Mouse (Mus musculus) inflammation-experienced regulatory T-cells, adult 16 weeks (primary cell): ENCODE results near the gene Stra8. TPM values are rescaled to one million over a fixed set of nuclear protein-coding genes. Genes with fewer than 3 reads are reported as not detected.

Source experiments
- polyA plus RNA-seq: library from polyadenylated mRNA; unstranded; fragments of 100-300 nt; shearing (Covaris generic); gene quantifications from one replicate; pipeline ENCODE4 v1.2.1, GENCODE M21; 2017

The Stra8 gene
- polyA plus RNA-seq, result not detected

DNA sequence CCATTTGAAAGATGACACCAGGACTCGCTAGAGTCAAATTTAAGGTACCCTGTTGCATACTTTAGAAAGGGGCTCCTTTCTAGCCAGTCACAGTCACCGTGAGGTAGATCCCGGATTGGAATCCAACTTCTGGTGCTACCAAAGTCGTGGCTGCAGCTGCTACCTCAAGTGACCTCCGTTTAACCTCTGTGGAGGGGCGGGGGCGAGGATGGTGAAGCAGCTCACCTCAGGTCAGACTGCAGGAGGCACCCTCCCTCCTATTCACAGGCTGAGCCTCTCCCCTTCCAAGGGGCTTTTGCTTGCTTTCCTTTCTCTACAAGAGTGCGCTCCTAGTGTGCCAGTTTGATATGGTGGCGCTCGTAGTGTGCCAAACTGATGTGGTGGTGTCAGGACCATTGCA is at the start of gene Stra8:
Gene Stra8, plus strand, starts transcription at position 208 of the 400 bp plus-strand sequence.

DNA sequence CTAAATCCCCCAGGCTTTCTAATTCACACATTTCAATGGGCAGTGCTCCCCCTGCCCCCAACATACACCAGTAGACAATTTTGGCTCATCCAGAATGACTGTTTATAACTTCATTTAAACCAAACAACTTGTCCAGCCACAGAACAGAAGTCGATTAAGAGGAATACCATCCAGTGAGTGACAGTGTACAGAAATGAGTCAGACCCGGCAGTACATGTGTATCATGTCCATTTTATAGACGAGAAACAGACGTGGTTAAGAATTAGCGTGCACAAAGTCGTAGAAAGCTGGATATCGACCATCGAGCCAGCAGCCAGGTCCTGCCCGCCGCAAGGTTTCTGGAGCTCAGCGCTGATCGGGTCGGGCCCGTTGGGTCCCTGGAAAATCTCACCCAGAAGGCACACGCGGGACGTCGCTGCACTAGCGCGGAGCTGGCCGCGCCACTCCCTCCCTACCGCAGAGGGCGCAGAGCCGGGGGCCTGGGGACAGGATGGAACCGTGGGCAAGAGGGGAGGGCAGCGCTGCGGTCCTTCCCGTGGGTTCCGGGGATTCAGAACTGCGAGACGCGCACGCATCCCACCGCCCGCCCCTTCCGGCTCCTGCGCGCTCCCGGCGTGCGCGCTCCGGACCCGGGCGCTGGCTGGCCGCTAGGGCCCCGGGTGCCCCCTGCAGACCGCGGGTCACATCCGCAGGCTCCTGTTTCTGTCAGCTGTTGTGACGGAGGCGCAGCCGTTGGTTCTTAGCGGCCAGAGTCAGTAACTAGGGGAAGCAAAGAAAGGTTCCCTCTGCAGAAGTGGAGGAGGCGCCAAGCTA is 42.2 kb upstream of the Stra8 start, which contains the start of gene Cyren:
Gene Cyren, minus strand, starts transcription at position 552 of the 813 bp plus-strand sequence.

DNA sequence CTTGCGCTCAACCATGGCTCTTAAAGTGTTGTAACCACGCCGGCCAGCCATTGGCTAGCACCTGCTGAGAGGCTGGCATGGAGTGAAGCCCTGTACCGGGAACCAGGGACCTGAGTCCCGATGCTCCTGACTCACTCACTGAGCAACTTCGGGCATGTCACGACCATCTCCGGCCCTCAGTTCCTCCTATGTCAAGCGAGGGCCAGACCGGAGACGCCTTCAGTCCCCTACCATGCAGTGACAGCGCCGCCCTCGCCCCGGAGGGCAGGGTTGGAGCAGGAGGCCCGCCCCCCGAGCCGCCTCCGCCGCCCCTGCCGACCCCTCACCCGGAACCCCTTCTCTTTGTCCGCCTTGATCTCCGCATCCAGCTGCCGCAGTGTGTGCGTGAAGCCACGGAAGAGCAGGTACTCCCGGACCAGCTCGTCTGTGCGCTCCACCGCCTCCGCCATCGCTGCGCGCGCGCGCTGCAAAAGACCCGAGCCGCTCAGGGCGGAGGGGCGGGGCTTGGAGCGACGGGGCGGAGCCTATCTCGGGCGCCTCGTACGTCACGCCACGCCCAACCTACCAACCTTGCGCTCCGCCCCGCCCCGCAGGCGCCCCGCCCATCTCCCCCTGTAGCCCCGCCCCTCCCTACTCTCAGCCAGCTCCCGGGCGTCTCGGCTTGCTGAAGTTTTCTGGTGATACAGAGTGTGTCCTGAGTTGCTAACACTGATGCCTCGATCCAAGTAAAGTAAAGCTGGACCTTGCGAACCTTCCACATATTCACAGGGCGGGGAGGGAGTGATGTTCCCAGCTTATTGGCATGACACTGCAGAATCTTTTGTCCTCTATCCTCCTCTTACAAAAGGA is 9.4 kb upstream of the Stra8 start, which contains the start of gene Wdr91:
Gene Wdr91, minus strand, starts transcription at position 506 of the 849 bp plus-strand sequence.

DNA sequence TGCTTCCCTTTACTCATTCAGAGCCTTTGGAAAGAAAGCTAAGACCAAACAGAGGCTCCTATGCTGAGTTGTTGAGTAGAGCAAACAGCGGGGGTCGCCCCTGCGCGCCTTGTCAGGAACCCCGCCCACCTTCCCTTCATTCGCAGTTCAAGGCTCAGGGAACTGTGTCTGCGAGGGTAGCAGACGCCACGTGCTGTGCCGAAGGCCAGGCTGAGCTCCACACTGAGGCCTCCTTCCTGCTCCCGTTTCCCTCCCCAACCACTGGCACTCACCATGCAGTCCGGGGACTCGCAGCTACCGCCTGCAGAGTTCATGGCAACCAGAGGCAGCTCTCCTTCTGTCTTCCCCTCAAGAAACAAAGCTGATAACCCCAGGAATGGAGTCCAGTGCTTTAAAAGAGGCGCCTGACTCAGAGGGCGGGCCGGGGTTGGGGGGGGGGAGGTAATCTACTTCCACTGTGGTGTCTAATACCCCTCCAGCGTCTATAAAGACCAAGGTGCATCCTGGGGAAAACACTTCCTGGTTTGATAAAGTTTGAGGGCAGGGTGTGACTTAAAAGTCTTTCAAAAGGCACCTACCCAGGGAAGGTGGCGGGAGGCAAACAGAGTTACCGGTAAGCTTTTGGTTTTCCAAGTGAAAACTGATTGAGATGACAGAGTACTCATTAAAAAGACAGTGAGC is 68.3 kb downstream of the Stra8 start, which contains the start of gene Slc23a4:
Gene Slc23a4, minus strand, starts transcription at position 324 of the 681 bp plus-strand sequence.

Other genes starting within 250 kb of the Stra8 start
- 1.5 TPM for gene Agbl3, start 139.7 kb upstream of the Stra8 start, polyA plus RNA-seq
- 22.6 TPM for gene Tmem140, start 57.0 kb upstream of the Stra8 start, polyA plus RNA-seq
- gene Cyren, start 42.1 kb upstream of the Stra8 start, polyA plus RNA-seq, result 9.9 TPM
- gene Wdr91, start 9.3 kb upstream of the Stra8 start, polyA plus RNA-seq, result 31.7 TPM
- gene Slc23a4, start 68.2 kb downstream of the Stra8 start, polyA plus RNA-seq, result 0.94 TPM
- 74.4 TPM for gene Cnot4, start 213.6 kb downstream of the Stra8 start, polyA plus RNA-seq